Mouse (Mus musculus) ES-Bruce4 (cell line): ENCODE results near the gene Oit3. TPM values are rescaled to one million over a fixed set of nuclear protein-coding genes. Genes with fewer than 3 reads are reported as not detected.

Experiments
- H3K27ac ChIP-seq: 2 replicates; pipeline ENCODE4 v1.5.1; 2012; ENCODE audit warnings: low read length, inconsistent platforms; ENCODE audit not compliant: insufficient read depth
- H3K27me3 ChIP-seq: 2 replicates; pipeline ENCODE4 v1.6.1; 2012; ENCODE audit warnings: mild to moderate bottlenecking, low read length, inconsistent platforms; ENCODE audit not compliant: control insufficient read depth, poor library complexity, insufficient read depth, severe bottlenecking
- H3K36me3 ChIP-seq: 2 replicates; pipeline ENCODE4 v1.6.1; 2012; ENCODE audit warnings: inconsistent platforms, mild to moderate bottlenecking, low read length, moderate library complexity; ENCODE audit not compliant: control insufficient read depth, poor library complexity, insufficient read depth, severe bottlenecking
- H3K4me1 ChIP-seq: one replicate; pipeline ENCODE4 v1.8.1; 2011; ENCODE audit warnings: low read length; ENCODE audit not compliant: control insufficient read depth, insufficient read depth
- H3K4me3 ChIP-seq: 2 replicates; pipeline ENCODE4 v1.5.1; 2011; ENCODE audit warnings: low read depth, mild to moderate bottlenecking, low read length
- H3K9ac ChIP-seq: 2 replicates; pipeline ENCODE4 v1.6.1; 2012; ENCODE audit warnings: low read depth, mild to moderate bottlenecking, inconsistent platforms; ENCODE audit not compliant: poor library complexity, severe bottlenecking
- H3K9me3 ChIP-seq: replicated peaks from 2 replicates; pipeline ENCODE4 v1.6.1; 2012; ENCODE audit warnings: mild to moderate bottlenecking, low read length, inconsistent platforms; ENCODE audit not compliant: control insufficient read depth, poor library complexity, insufficient read depth, severe bottlenecking
- CTCF ChIP-seq: IDR thresholded peaks from one replicate; pipeline ENCODE4 v1.8.1; 2011; ENCODE audit warnings: low read depth, low read length
- EP300 ChIP-seq: IDR thresholded peaks from 2 replicates; pipeline ENCODE4 v1.6.1; 2011; ENCODE audit warnings: low read depth, low read length; ENCODE audit not compliant: insufficient read depth
- POLR2A ChIP-seq: IDR thresholded peaks from one replicate; pipeline ENCODE4 v1.8.1; 2011; ENCODE audit warnings: low read length; ENCODE audit not compliant: insufficient read depth
- polyA plus RNA-seq: library from polyadenylated mRNA; stranded (reverse); fragments of >200 nt; gene quantifications from 2 replicates; pipeline ENCODE4 v1.2.4, GENCODE M21; 2011; ENCODE audit warnings: low read depth; ENCODE audit not compliant: missing spikeins, insufficient read depth, insufficient read length

Gene Oit3
- polyA plus RNA-seq, 1 experiment = not detected

DNA sequence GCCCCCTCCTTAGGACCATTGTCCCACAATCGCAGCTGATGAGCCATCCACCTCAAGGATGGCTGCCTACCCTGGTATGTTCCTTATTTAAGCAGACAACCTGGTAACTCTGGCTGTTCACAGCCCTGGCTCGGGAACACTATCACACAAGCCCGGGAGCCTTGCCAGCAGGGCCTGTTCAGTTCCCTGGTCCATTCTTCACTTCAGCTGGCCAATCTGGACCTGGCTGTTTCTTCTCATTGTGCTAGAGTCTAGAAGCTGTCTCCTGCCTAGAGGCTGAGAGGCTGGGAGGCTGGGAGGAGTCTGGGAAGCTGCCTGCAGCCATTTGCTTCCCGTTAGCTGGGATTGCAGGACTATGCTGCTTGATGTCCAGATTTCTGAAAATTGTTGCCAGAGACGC, 28.9 kb upstream of the Oit3 start:
- no peak overlapping the region for H3K9ac ChIP-seq
- no peaks in the 10 kb centered on the region for H3K27me3 ChIP-seq
- no peaks in the 10 kb centered on the region for H3K9me3 ChIP-seq
- H3K36me3 ChIP-seq = no peaks in the 10 kb centered on the region
- H3K4me1 ChIP-seq = no peaks in the 10 kb centered on the region
- TF ChIP-seq POLR2A (no peak), CTCF (no peak), EP300 (no peak)
- no peak overlapping the region for H3K27ac ChIP-seq
- no peak overlapping the region for H3K4me3 ChIP-seq

DNA sequence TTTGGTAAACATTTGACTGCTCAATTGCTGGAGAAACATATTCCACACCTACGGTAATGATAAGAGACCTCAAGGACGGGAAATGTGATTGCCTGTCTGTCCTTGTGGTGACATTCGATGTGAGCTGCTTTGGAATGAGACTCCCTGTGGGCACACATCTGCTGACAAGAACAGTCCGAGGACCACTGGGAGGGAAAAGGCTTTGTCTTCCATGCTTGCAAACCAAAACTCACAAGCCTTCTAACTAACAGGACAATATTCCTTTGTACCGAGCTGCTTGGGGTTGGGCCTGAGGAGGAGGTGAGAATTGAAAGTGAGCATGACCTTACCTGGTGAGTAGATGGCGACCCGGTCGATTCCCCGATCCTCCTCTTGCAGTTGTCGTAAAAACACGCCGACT, 25.7 kb upstream of the Oit3 start:
- Histone ChIP-seq H3K4me3 (no peak overlapping the region), H3K9ac (no peak overlapping the region), H3K36me3 (no peaks in the 10 kb centered on the region), H3K4me1 (no peaks in the 10 kb centered on the region), H3K9me3 (no peaks in the 10 kb centered on the region), H3K27me3 (no peaks in the 10 kb centered on the region), H3K27ac (no peak overlapping the region)
- no peak for TF ChIP-seq EP300

DNA sequence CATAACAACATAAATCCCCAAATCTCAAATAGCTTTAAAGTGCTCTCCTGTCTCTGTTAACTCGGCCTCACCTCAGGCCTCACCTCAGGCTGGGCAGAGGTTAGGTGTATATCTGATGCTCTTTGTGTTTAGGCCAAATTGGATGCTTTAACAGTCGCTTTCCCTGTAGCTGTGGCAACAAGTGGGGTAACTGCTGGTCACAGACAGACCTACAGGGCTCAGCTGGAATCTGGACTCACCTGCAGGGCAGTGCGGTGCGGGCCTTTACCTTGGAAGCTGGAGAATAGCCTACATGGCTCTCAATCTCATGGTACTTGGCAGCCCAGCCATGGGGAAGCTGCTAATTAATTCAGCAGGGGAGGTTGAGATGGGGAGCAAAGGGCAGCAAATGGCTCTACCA, 25.0 kb upstream of the Oit3 start:
- no peaks in the 10 kb centered on the region for H3K4me1 ChIP-seq
- H3K27ac ChIP-seq = no peak overlapping the region
- no peaks in the 10 kb centered on the region for H3K9me3 ChIP-seq
- H3K4me3 ChIP-seq = no peak overlapping the region
- H3K9ac ChIP-seq = no peak overlapping the region
- H3K27me3 ChIP-seq = no peaks in the 10 kb centered on the region
- no peaks in the 10 kb centered on the region for H3K36me3 ChIP-seq
- TF ChIP-seq EP300 (no peak), POLR2A (no peak), CTCF (no peak)

DNA sequence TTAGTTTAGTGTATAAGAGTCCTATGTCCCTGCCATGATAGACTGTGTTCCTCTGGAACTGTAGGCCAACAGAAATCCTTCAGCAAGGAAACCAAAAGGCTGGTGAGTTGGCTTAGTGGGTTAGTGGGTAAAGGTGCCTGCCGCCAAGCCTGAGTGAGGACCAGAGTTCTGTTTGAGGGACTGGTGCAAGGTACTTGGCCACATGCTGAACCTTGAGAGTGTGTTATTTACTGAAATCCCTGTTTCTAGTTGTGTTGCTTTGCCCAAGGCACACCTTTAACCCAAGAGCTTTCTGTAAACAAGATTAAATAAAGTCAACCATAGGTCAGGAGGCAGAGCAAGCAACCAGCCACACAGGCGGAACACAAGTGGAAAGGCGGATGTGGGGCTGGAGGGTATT, 24.0 kb upstream of the Oit3 start:
- no peak overlapping the region for H3K27ac ChIP-seq
- TF ChIP-seq EP300 (no peak), CTCF (no peak), POLR2A (no peak)
- no peak overlapping the region for H3K4me3 ChIP-seq
- no peaks in the 10 kb centered on the region for H3K27me3 ChIP-seq
- H3K9ac ChIP-seq = no peak overlapping the region
- H3K36me3 ChIP-seq = no peaks in the 10 kb centered on the region
- H3K4me1 ChIP-seq = no peaks in the 10 kb centered on the region
- no peaks in the 10 kb centered on the region for H3K9me3 ChIP-seq

DNA sequence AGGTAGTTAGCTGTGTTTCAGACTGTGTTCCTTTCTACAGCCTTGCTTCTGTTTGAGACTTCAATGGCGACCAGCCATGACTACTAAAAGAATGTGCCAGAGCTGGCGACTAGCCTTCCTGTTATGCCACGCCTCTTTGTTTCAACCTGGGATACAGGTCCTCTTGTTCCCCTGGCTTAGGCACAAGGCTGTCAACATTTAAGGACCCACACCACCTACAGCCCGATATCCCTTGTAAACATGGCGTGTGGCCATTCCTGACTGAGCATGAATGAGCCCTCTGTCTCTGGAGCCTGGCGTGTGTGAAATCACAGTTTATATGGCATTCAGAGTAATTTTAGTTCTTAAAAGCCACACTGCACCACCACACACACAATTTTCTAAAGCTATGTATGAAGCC, 20.7 kb upstream of the Oit3 start:
- Histone ChIP-seq H3K9me3 (no peaks in the 10 kb centered on the region), H3K4me3 (no peak overlapping the region), H3K36me3 (no peaks in the 10 kb centered on the region), H3K27me3 (no peaks in the 10 kb centered on the region), H3K4me1 (no peaks in the 10 kb centered on the region), H3K9ac (no peak overlapping the region), H3K27ac (no peak overlapping the region)
- no peak for TF ChIP-seq POLR2A
- no peak for TF ChIP-seq EP300
- no peak for TF ChIP-seq CTCF

DNA sequence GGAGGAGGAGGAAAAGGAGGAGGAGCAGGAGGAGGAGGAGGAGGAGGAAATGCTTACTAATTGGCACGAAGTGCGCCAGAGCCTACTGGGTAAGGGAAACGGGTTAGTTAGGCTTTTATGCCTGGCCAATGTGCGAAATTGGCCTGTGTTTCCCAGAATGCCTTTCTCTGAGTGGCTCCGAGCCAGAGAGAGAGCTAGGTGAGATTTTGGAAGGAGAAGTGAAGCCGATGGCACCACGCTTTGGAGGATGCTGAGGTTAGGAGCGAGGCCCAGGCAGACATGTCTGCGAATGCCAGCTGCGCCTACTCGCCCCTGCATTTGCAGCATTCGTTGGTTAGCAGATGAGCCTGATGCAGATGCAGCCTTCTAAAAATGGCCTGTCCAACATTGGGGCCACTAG, 18.2 kb upstream of the Oit3 start:
- no peaks in the 10 kb centered on the region for H3K4me1 ChIP-seq
- H3K36me3 ChIP-seq = no peaks in the 10 kb centered on the region
- no peaks in the 10 kb centered on the region for H3K27me3 ChIP-seq
- TF ChIP-seq CTCF = no peak
- no peak for TF ChIP-seq POLR2A
- no peaks in the 10 kb centered on the region for H3K9me3 ChIP-seq
- H3K27ac ChIP-seq = no peak overlapping the region
- H3K4me3 ChIP-seq = no peak overlapping the region
- no peak overlapping the region for H3K9ac ChIP-seq

DNA sequence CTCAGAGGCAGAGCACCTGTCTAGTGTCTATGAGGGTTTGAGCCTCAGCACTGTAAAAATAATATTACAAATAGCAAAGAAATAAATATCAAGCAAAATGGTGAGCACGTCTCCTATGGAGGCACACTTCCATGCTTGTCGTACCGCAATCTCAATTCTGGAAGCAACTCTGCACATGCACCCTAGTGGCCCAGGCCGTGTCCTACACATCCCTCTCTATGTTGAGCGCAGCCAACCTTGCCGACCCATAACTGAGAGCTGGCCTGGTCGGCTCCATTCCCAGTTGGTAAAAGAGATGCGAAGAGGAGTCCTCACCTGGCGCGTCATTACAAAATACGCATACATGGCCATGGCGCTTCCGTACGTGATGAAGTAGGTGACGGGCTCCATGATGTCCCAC, 13.1 kb upstream of the Oit3 start:
- no peaks in the 10 kb centered on the region for H3K27me3 ChIP-seq
- no peak overlapping the region for H3K9ac ChIP-seq
- no peaks in the 10 kb centered on the region for H3K4me1 ChIP-seq
- no peak overlapping the region for H3K27ac ChIP-seq
- H3K9me3 ChIP-seq = no peaks in the 10 kb centered on the region
- H3K4me3 ChIP-seq = no peak overlapping the region
- no peak for TF ChIP-seq EP300
- TF ChIP-seq CTCF = no peak
- TF ChIP-seq POLR2A = no peak
- no peaks in the 10 kb centered on the region for H3K36me3 ChIP-seq
